Mouse (Mus musculus) lung, adult 18-20 months (tissue): ENCODE results near the gene Tas2r137.

ENCODE experiments used
- DNase-seq, 2 experiments: peaks; one replicate each; pipeline ENCODE4 v3.0.0; 2022; ENCODE audit warnings: mixed read lengths in 2 of 2

The Tas2r137 gene

DNA sequence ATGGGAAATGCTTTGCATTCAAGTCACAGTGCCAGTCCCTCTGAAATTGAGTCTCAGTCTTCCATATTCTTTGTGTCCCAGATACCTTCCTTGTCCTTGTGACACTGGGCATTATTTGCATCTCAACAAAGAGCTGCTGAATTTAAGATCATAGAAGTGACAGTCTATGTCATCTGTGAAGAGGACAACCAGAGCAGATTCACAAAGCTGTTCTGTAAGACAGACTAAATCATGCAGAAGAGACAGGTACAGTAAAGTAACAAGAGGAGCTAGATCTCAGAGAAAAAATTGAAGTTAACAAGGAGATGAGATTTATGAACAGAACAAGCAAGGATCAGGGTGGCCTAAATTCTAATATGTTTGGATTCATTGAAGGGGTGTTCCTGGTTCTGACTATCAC lies at the start of gene Tas2r137:
Tas2r137 (plus strand) TSS at position 301 of the 400 bp plus-strand sequence.
- DNase-seq = no peak

DNA sequence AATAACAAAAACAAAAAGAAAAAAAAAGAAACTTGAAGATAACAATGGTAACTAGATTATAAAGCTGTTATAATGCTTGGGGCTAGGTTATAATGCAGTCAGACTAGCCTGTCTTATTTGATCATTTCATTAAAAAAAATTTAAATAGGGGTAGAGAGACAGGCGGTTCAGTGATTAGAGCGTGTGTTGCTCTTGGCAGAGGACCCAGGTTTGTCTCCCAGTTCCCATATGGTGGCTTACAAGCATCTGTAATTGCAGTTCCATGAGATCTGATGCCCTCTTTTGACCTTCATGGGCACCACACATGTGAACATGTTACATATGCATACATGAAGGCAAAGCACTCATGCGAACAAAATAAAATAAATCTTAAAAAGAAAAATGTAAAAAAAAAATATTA lies 49.8 kb upstream of the Tas2r137 start:
- no peak for DNase-seq

DNA sequence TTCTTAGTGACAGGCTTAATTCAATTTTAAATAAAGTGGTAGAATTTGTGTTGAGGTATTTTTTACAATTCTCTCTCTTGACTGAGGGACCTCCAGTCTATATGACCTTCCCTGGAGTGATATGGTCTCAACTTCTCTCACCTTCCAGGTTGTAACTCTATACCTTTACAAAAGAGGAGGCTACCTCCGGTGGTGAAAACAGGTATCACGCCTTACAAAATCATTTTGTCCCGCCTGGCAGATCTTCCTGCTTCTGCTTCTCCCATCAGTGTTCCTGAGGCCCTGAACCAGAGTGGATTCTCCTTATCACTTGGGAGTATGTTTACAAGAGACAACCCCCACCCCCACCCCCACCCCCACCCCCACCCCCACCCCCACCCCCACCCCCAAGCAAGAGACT lies 49.3 kb upstream of the Tas2r137 start:
- DNase-seq = no peak

DNA sequence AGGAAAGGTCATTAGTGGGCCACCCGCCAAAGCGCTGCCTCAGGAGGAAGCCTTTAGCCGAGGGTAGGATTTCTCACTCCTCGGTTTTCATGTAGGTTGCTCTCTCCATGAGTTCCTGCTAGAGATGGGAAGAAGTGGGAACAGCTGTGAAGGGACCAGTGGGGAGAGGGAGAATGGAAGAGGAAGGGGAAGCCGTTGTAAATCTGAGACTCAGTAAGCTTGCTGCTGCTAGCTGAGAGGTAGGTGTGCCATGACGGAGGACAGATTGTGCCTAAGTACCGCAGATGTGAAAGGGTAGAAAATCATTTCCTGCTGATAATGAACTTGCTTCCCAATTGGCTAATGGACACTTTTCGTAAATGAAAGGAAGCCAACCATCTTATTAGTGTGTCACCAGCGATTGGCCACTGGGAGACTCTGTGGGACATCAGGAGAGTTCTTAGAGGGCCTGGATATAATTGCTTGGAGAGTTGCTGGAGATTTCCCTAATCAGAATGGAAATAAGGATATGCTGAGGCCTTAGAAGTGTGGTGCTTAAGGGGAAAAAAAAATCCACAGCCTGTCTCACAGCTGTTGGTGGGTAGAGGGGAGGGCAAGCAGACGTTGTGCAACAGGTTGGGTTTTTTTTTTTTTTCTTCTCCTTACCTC lies 47.6 kb upstream of the Tas2r137 start:
- no peak for DNase-seq

DNA sequence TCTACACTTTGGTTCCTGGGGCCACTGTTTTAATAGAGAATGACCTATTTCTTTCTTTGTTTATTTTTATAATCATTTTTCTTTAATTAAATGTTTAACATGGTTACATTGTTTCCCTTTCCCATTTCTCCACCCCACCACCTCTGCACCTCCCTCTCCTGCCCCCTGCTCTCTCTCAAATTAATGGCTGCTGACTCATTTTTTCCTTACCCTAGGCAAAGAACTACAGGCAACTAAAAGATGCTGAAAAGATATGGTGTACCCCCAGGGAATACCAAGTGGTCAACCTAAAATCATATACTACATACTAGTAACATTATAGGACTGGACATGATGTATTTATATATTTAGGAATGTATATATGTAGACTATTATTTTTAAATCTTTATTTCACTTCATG lies 42.4 kb upstream of the Tas2r137 start:
- no peak for DNase-seq

DNA sequence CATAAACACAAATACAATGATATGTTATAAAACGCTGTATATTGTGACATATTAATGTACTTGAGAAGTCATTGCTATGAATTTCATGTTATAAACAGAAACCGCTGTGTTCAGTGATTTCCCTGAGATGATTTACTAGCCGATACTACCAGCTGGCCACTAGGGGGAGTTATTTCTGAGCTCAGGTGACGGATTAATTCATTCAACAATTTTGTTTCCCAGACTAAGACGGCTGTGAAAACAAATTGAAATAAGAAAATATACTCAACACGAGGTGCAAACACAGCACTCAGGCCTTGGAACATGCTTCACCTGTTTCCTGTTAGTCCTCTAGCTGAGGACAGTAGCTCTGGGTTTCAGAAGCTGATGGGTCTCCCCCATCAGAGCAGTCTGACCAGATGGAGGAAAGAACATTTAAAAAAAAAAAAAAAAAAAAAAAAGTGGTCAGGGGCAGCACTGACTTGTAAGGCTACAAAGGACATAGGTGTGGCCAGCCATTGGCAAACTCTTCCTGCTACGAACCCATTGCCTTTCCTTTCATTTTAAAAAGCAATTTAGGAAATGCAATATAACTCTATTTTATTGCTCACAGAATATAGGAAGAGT lies 36.5 kb upstream of the Tas2r137 start:
- no peak for DNase-seq

DNA sequence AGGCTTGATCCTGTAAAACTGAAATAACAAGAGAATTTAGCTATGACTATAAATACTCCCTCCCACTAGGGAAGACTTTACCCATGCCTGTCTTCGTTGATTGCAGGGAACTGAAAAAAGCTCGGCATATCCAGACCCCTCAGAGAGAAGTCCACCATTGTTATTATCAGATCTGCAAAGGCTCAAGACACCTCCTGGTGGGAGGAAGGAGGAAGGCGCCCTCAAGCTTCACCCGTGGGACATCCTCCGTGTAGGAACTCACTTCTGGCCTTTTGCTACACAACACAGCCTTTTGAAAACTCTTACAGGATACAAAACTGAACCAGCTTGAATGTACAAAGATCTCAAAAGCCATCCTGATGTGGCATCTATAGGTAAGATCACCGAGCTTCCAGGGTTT lies 25.3 kb upstream of the Tas2r137 start:
- no peak for DNase-seq

DNA sequence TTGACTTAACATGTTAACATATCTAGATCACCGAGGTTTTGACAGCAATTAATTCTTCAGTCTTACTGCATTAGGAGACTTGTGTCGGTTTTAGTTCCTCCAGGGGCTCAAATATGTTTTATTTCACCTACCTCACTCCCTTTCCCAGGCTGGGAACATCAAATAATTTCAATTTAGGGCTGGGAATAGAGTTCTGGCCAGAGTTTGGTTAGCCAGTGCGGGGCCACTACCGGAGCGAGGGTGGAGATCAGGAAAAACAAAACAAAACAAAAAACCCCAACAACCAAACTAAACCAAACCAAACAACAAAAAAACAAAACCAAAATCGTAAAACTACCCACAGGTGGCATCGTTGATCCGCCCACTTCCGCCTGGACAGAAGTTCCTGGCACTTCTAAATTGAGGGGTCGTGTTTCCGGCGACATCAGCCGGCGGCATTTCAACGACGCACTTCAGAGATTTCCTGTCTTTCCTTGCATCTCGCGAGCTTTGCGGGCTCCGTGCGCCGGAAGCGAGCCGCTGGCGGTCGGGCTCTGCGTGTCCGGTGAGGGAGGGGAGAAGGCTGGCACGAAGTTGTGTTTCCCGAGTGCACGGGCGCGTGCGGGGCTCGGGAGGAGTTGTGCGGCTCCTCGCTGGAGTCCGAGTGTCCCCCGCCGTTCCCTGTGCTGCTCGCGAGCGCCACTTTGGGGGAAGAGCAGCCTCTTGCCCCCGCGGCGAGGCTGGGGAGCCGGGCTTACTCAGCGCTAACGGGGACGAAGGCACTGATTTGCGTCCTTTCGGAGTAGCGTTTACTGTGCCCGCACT lies 19.9 kb upstream of the Tas2r137 start, which contains the start of gene Ssbp1:
Ssbp1 (plus strand) TSS at position 437 of the 804 bp plus-strand sequence.
- DNase-seq = peak; percentile 93 to 95

DNA sequence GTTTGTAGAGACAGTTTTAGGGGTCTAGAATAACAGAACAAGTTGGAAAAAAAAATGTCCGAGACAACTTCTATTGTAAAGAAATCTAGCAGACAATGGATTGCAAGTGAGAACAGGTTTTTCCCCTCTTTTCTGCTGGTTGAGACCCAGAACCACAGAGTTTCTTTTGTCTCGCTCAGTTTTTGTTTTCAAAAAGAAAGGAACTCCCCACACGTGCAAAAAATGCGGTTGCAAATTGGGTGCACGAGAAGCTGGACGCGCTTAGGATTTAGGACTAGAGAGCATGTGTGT lies 19.4 kb upstream of the Tas2r137 start:
- DNase-seq = no peak

DNA sequence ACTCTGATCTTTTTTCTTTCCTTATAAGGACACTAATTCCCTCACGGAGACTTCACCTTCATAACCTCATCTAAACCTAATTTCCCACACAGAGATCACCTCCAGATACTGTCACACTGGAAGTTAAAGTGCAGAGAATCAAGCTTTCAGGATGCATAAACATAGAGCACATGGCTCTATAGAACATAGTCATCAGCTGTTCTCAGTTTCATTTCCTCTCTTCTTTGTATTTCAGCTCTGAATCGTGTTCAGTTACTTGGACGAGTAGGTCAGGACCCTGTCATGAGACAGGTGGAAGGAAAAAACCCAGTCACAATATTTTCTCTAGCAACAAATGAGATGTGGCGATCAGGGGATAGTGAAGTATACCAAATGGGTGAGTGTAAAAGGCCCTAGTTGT lies 14.9 kb upstream of the Tas2r137 start:
- no peak for DNase-seq

DNA sequence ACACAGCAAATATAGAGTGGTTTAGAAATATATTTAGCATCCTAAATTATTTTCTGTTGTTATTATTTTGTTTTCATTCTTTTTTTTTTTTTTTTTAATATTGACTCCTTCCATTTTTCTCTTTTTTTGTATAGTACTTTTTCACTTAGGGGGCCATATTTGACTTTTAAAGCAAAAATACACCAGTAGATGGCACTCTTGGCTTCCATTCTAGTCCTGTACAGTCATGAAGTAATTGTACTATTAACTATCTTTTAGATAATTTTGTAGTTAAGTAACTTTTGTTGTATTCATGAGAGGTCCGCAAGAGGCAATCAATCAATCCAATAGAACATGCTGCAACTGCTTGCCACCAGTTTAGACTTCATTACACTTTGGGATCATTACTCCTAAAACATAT lies 11.3 kb upstream of the Tas2r137 start:
- DNase-seq = no peak

DNA sequence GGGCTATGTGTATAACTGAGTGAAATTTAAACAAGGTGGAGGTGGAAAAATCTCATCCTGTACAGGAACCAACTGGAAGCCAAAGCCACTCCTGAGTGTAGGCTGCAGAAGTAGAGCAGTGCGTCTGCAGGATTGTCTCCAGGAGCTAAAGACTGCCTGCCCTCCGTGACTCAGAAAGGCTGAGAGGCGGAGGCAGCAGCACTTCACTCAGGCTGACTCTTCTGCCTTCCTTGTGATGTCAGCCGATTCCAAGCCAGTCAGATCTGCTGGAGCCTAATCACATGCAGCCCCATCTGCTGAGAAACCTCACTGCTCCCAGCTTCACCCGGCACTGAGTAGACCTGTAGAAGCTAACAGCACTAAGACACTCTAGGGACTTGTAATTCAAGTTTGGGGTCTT lies 8.7 kb upstream of the Tas2r137 start:
- no peak for DNase-seq

DNA sequence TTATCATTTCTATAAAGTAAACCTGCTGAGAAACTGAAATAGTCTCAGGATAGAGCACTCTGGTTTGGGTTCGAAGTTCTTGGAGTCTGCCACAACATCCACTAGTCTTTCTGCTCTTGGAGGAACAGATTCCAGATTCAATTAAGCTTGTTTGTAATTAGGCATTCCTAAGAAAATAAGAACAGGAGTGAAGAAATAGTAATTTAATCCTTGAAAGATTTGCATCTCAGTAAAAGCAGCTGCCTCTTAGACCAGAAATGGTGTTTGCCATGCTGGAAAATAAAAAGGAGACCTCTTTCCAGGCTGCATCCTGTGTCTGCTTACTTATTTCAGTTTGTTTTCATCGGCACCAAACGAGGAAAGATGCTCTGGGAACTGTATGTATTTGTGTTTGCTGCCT lies 2.2 kb downstream of the Tas2r137 start, which contains the start of gene Tas2r108:
Tas2r108 (plus strand) TSS at position 301 of the 400 bp plus-strand sequence.
- DNase-seq = no peak

DNA sequence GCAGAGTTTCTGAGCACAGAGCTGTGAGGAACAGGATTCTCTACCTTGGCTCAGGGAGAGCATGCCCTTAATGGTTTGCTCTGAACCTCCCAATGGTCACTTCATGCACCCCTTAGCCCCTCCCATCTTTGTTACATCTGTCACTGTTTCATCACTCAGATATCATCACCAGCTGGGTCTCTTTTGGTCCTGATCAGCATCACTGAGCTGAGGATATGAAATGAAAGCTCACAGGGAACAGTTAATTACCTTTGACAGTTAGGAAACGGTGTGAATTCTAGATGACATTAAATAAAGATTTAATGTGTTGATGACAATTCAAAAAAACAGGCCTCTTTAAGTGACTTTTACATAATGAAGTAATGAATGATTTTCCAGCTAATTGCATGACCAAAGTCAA lies 28.4 kb downstream of the Tas2r137 start, which contains the start of gene Prss37:
Prss37 (minus strand) TSS at position 101 of the 400 bp plus-strand sequence.
- no peak for DNase-seq
